Mouse (Mus musculus) CH12.LX (cell line): ENCODE results near the gene Rasa3. TPM values are rescaled to one million over a fixed set of nuclear protein-coding genes. Genes with fewer than 3 reads are reported as not detected.

Experiments used
- DNase-seq: peaks from one replicate; pipeline ENCODE4 v3.0.0-alpha.2; 2013; ENCODE audit errors: extremely low read depth
- H3K27ac ChIP-seq: 2 replicates; pipeline ENCODE4 v1.5.1; 2012; ENCODE audit warnings: low read depth, mild to moderate bottlenecking, control low read depth, moderate library complexity; ENCODE audit not compliant: insufficient read depth
- H3K27me3 ChIP-seq: replicated peaks from 2 replicates; pipeline ENCODE3; 2012; ENCODE audit warnings: inconsistent platforms
- H3K36me3 ChIP-seq, 2 experiments: replicated peaks in 1 of 2; 2 replicates each; pipeline versions ENCODE3 to v1.6.1; 2012; ENCODE audit warnings: inconsistent platforms in 1 of 2, low read length in 1 of 2, mild to moderate bottlenecking in 1 of 2, mixed read lengths in 1 of 2, moderate library complexity in 1 of 2; ENCODE audit not compliant: control insufficient read depth in 1 of 2, insufficient read depth in 1 of 2
- H3K4me1 ChIP-seq, 2 experiments: 2 replicates each; pipeline ENCODE4 v1.6.1; 2012; ENCODE audit warnings: inconsistent platforms in 1 of 2, moderate library complexity in 1 of 2; ENCODE audit not compliant: insufficient read depth in 2 of 2, control insufficient read depth in 1 of 2
- H3K4me2 ChIP-seq: 2 replicates; pipeline ENCODE4 v1.6.1; 2012; ENCODE audit warnings: low read depth, mild to moderate bottlenecking, control low read depth; ENCODE audit not compliant: poor library complexity, insufficient read depth, severe bottlenecking
- H3K4me3 ChIP-seq, 3 experiments: fragments of 150-350 bp in 1 of 3; sonication (generic) in 1 of 3; replicated peaks in 1 of 3; 2 replicates each; pipeline versions ENCODE3 to v1.5.1; 2011 to 2012; ENCODE audit warnings: low read depth in 2 of 3, low read length in 2 of 3, mild to moderate bottlenecking in 2 of 3, moderate library complexity in 2 of 3, control low read depth in 1 of 3, improper control_type of control experiment in 1 of 3, inconsistent platforms in 1 of 3, mixed read lengths in 1 of 3; ENCODE audit not compliant: poor library complexity in 1 of 3
- H3K79me2 ChIP-seq: replicated peaks from 2 replicates; pipeline ENCODE4 v1.6.1; 2012; ENCODE audit warnings: mild to moderate bottlenecking, moderate library complexity; ENCODE audit not compliant: control insufficient read depth, poor library complexity, insufficient read depth, severe bottlenecking; ENCODE audit errors: extremely low read depth
- H3K9ac ChIP-seq: 2 replicates; pipeline ENCODE4 v1.6.1; 2012; ENCODE audit warnings: low read depth, mild to moderate bottlenecking, control low read depth, moderate library complexity; ENCODE audit not compliant: insufficient read depth
- H3K9me3 ChIP-seq: replicated peaks from 2 replicates; pipeline ENCODE3; 2012; ENCODE audit warnings: low read length, inconsistent platforms, mixed read lengths
- BHLHE40 ChIP-seq: IDR thresholded peaks from 2 replicates; pipeline ENCODE4 v1.6.1; 2011; ENCODE audit warnings: mild to moderate bottlenecking, low read depth, low read length, improper control_type of control experiment
- CTCF ChIP-seq, 2 experiments: IDR thresholded peaks in 1 of 2; conservative IDR thresholded peaks in 1 of 2; 2 replicates each; pipeline ENCODE4 v1.5.1; 2011 to 2012; ENCODE audit warnings: low read depth in 2 of 2, low read length in 2 of 2, improper control_type of control experiment in 1 of 2, inconsistent platforms in 1 of 2, mild to moderate bottlenecking in 1 of 2, moderate library complexity in 1 of 2
- ETS1 ChIP-seq: conservative IDR thresholded peaks from 2 replicates; pipeline ENCODE4 v1.6.1; 2012; ENCODE audit warnings: low read depth, mild to moderate bottlenecking, inconsistent platforms, low read length, improper control_type of control experiment, moderate library complexity
- HCFC1 ChIP-seq: IDR thresholded peaks from 2 replicates; pipeline ENCODE4 v1.6.1; 2012; ENCODE audit warnings: low read depth, mild to moderate bottlenecking, inconsistent platforms, low read length, improper control_type of control experiment
- JUND ChIP-seq: conservative IDR thresholded peaks from 2 replicates; pipeline ENCODE4 v1.6.1; 2011; ENCODE audit warnings: low read depth, low read length, improper control_type of control experiment
- MXI1 ChIP-seq: IDR thresholded peaks from 2 replicates; pipeline ENCODE4 v1.6.1; 2011; ENCODE audit warnings: mild to moderate bottlenecking, low read depth, low read length, improper control_type of control experiment
- NELFE ChIP-seq: IDR thresholded peaks from 2 replicates; pipeline ENCODE4 v1.6.1; 2011; ENCODE audit warnings: low read depth, low read length, improper control_type of control experiment
- NRF1 ChIP-seq: IDR thresholded peaks from 2 replicates; pipeline ENCODE4 v1.6.1; 2014; ENCODE audit warnings: low read depth, mild to moderate bottlenecking, inconsistent platforms, low read length, improper control_type of control experiment, moderate library complexity
- PAX5 ChIP-seq: IDR thresholded peaks from 2 replicates; pipeline ENCODE4 v1.6.1; 2012; ENCODE audit warnings: low read length, inconsistent platforms, mixed read lengths
- POLR2A ChIP-seq: IDR thresholded peaks from 2 replicates; pipeline ENCODE4 v1.6.1; 2011; ENCODE audit warnings: low read depth, mild to moderate bottlenecking, improper control_type of control experiment, low read length
- RCOR1 ChIP-seq: conservative IDR thresholded peaks from 2 replicates; pipeline ENCODE4 v1.6.1; 2012; ENCODE audit warnings: low read depth, mild to moderate bottlenecking, inconsistent platforms, low read length, improper control_type of control experiment
- TBP ChIP-seq: conservative IDR thresholded peaks from 2 replicates; pipeline ENCODE4 v1.6.1; 2011; ENCODE audit warnings: low read depth, low read length, improper control_type of control experiment
- UBTF ChIP-seq: IDR thresholded peaks from 2 replicates; pipeline ENCODE4 v1.6.1; 2012; ENCODE audit warnings: low read depth, mild to moderate bottlenecking, inconsistent platforms, low read length, improper control_type of control experiment, moderate library complexity
- USF1 ChIP-seq: IDR thresholded peaks from 2 replicates; pipeline ENCODE4 v1.6.1; 2014; ENCODE audit warnings: low read depth, mild to moderate bottlenecking, inconsistent platforms, low read length, improper control_type of control experiment
- USF2 ChIP-seq: conservative IDR thresholded peaks from 2 replicates; pipeline ENCODE4 v1.6.1; 2011; ENCODE audit warnings: low read depth, low read length, improper control_type of control experiment
- ZMIZ1 ChIP-seq: IDR thresholded peaks from 2 replicates; pipeline ENCODE4 v1.6.1; 2012; ENCODE audit warnings: low read depth, mild to moderate bottlenecking, inconsistent platforms, low read length, improper control_type of control experiment
- ZNF384 ChIP-seq: IDR thresholded peaks from 2 replicates; pipeline ENCODE4 v1.6.1; 2012; ENCODE audit warnings: low read depth, low read length, improper control_type of control experiment, inconsistent platforms
- dilution Hi-C: fragments of 300-500 bp; cut with MboI; formaldehyde crosslinking; loops from 2 replicates; pipeline ENCODE4 v1.14.3; 2020; ENCODE audit warnings: low sequenced_read_pairs; ENCODE audit not compliant: extremely low pct_unique_long_range_greater_than_20kb, extremely low pct_ligation_motif_present
- in situ Hi-C: fragments of 300-500 bp; cut with MboI; formaldehyde crosslinking; loops from 3 replicates; pipeline ENCODE4 v1.14.3; 2019; ENCODE audit warnings: low sequenced_read_pairs, low pct_ligation_motif_present, low pct_unique_long_range_greater_than_20kb, mixed read lengths
- polyA plus RNA-seq: library from polyadenylated mRNA; unstranded; fragments of >175 nt; gene quantifications from 2 replicates; pipeline ENCODE4 v1.2.1, GENCODE M21; 2012; ENCODE audit warnings: low read depth; ENCODE audit not compliant: insufficient read length
- total RNA-seq, 2 experiments: library from RNA; depleted of rRNA; stranded (reverse); fragments of 300-350 nt in 1 of 2; fragments of >200 nt in 1 of 2; gene quantifications; 2 replicates each; pipeline ENCODE4 v1.2.3; 2012 to 2014

The Rasa3 gene
- total and polyA plus RNA-seq, 3 experiments = 12.8 to 28.5 (median 13.6) TPM

DNA sequence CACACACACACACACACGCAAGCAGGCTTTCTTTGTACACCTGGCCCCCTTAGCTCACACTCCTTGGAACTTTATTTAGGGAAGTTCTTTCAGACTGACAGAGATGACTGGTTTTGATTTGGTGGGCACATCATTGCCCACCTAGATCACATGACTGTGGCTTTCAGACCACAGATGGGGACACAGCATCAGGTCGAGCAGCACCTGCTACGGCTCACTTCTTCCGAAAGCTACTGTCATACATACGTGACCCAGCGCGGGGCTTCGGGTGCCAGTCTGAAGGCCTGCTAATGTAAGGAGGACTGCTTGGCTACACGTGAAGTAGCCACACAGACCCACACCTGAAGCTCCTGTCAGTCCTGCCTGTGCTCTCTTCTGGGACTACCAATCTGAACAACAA is 49.3 kb downstream of the Rasa3 start:
- peaks cover 9 to 32% of the 10 kb centered on the region in 2 experiments for H3K36me3 ChIP-seq
- H3K9ac ChIP-seq = no peak overlapping the region
- no peaks in the 10 kb centered on the region for H3K27me3 ChIP-seq
- 0 out of 2 replicates have a peak overlapping the region, but pooled peaks have one; percentile 0 for H3K27ac ChIP-seq
- no peak overlapping the region for H3K4me2 ChIP-seq
- no peaks in the 10 kb centered on the region; the same call in 1 of the 2 replicates for H3K79me2 ChIP-seq
- H3K4me1 ChIP-seq = peaks cover 41 to 72% of the 10 kb centered on the region in 2 experiments
- dilution Hi-C loops = no loop called here
- in situ Hi-C loops = no loop called here
- H3K9me3 ChIP-seq = peaks cover 13% of the 10 kb centered on the region
- no peak overlapping the region for H3K4me3 ChIP-seq
- no peak for DNase-seq
- TF ChIP-seq POLR2A (no peak), MXI1 (no peak), ETS1 (no peak), RCOR1 (no peak), USF1 (0 out of 2 replicates have a peak, but pooled peaks have one; percentile 8), TBP (no peak), ZNF384 (no peak), ZMIZ1 (no peak), HCFC1 (no peak), BHLHE40 (peak; percentile 60)

DNA sequence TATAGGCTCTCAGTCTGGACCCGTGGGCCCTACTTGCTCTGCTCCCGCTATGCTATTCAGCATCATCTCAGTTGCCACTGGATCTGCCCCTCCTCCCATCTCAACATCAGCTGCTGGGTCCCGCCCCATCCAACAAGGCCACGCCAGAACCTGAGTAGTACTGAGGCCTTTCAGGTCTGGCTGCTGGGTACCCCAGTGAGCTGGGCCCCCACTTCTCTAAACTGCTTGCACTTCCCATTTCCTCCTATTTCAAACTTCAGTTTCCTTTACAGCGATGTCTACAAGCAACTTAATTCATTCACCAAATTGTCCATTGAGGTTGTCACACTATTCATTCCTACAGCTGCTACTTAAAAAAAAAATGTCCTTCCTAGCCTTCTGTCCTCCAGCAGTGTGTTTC is 49.8 kb downstream of the Rasa3 start:
- no peaks in the 10 kb centered on the region for H3K27me3 ChIP-seq
- no peak overlapping the region for H3K9ac ChIP-seq
- no peak for TF ChIP-seq NELFE
- TF ChIP-seq UBTF = no peak
- no peak for TF ChIP-seq JUND
- TF ChIP-seq NRF1 = no peak
- no peak for TF ChIP-seq USF2
- no peak for TF ChIP-seq PAX5
- no peak for TF ChIP-seq CTCF (conservative IDR thresholded peaks at IDR 0.05 in 1 of 2, IDR thresholded peaks at IDR 0.05 in 1 of 2; ENCODE audit: low read depth in 2 of 2, low read length in 2 of 2)
- dilution Hi-C loops = no loop called here
- H3K4me3 ChIP-seq = no peak overlapping the region
- no peak overlapping the region for H3K4me2 ChIP-seq
- H3K27ac ChIP-seq = no peak overlapping the region
- no peaks in the 10 kb centered on the region; the same call in 1 of the 2 replicates for H3K79me2 ChIP-seq
- no peak for DNase-seq
- peaks cover 13% of the 10 kb centered on the region for H3K9me3 ChIP-seq
- in situ Hi-C loops = no loop called here
- peaks cover 9 to 33% of the 10 kb centered on the region in 2 experiments for H3K36me3 ChIP-seq
- peaks cover 44 to 74% of the 10 kb centered on the region in 2 experiments for H3K4me1 ChIP-seq
